Mouse (Mus musculus): Measurements from ENCODE around the gene Psmb1.
"Not testable (repeated sequence)": the region's sequence is repeated elsewhere in the genome, so short reads cannot be mapped to it uniquely, and the experiment has no call there.

The Psmb1 gene

GRCm38 (mm10) chr17:15499656-15500394 is at the start of gene Psmb1, which contains the start of gene Tbp:
TSS of gene Psmb1 (minus strand) at chr17:15499751.
TSS of gene Tbp (plus strand) at chr17:15499888.
- peak; percentile 94 to 96 for DNase-seq (ENCODE audit: low spot score in 2 of 2)

GRCm38 (mm10) chr17:15546440-15546839 is 46.9 kb upstream of the Psmb1 start:
- DNase-seq (ENCODE audit: low spot score in 2 of 2), result no peak

GRCm38 (mm10) chr17:15543868-15544267 is 44.3 kb upstream of the Psmb1 start:
- not testable (repeated sequence) for DNase-seq (ENCODE audit: low spot score in 2 of 2)

- DNase-seq (ENCODE audit: low spot score in 2 of 2), result no peak
Observed at GRCm38 (mm10) chr17:15540309-15540708, 40.8 kb upstream of the Psmb1 start.

GRCm38 (mm10) chr17:15536457-15536904 is 36.9 kb upstream of the Psmb1 start:
- DNase-seq (ENCODE audit: low spot score in 2 of 2), result peak in 1 of 2 experiments; percentile 5

- DNase-seq (ENCODE audit: low spot score in 2 of 2), result no peak
Observed at GRCm38 (mm10) chr17:15535943-15536342, 36.4 kb upstream of the Psmb1 start.

- no peak for DNase-seq (ENCODE audit: low spot score in 2 of 2)
Observed at GRCm38 (mm10) chr17:15535162-15535800, 35.7 kb upstream of the Psmb1 start.

GRCm38 (mm10) chr17:15530141-15530540 is 30.6 kb upstream of the Psmb1 start:
- peak in 1 of 2 experiments; percentile 34 for DNase-seq (ENCODE audit: low spot score in 2 of 2)

- DNase-seq (ENCODE audit: low spot score in 2 of 2), result no peak
Observed at GRCm38 (mm10) chr17:15528887-15529286, 29.3 kb upstream of the Psmb1 start.

- DNase-seq (ENCODE audit: low spot score in 2 of 2), result no peak
Observed at GRCm38 (mm10) chr17:15527811-15528136, 28.2 kb upstream of the Psmb1 start.

GRCm38 (mm10) chr17:15526986-15527810 is 27.6 kb upstream of the Psmb1 start, which contains the start of gene Pdcd2:
TSS of gene Pdcd2 (minus strand) at chr17:15527301.
- peak; percentile 80 to 92 for DNase-seq (ENCODE audit: low spot score in 2 of 2)

GRCm38 (mm10) chr17:15526304-15526703 is 26.8 kb upstream of the Psmb1 start:
- peak in 1 of 2 experiments; percentile 7 for DNase-seq (ENCODE audit: low spot score in 2 of 2)

GRCm38 (mm10) chr17:15518766-15519165 is 19.2 kb upstream of the Psmb1 start:
- DNase-seq (ENCODE audit: low spot score in 2 of 2), result no peak

- no peak for DNase-seq (ENCODE audit: low spot score in 2 of 2)
Observed at GRCm38 (mm10) chr17:15518186-15518585, 18.6 kb upstream of the Psmb1 start.

- DNase-seq (ENCODE audit: low spot score in 2 of 2), result no peak
Observed at GRCm38 (mm10) chr17:15517776-15518175, 18.2 kb upstream of the Psmb1 start.

- no peak for DNase-seq (ENCODE audit: low spot score in 2 of 2)
Observed at GRCm38 (mm10) chr17:15510694-15511093, 11.1 kb upstream of the Psmb1 start.

GRCm38 (mm10) chr17:15498753-15499113 is 818 bp downstream of the Psmb1 start:
- no peak for DNase-seq (ENCODE audit: low spot score in 2 of 2)

GRCm38 (mm10) chr17:15497882-15498752 is 1.4 kb downstream of the Psmb1 start:
- peak; percentile 91 to 93 for DNase-seq (ENCODE audit: low spot score in 2 of 2)

- no peak for DNase-seq (ENCODE audit: low spot score in 2 of 2)
Observed at GRCm38 (mm10) chr17:15490542-15490941, 9.0 kb downstream of the Psmb1 start.

GRCm38 (mm10) chr17:15472671-15473070 is 26.9 kb downstream of the Psmb1 start:
- DNase-seq (ENCODE audit: low spot score in 2 of 2), result no peak

- peak; percentile 55 to 75 for DNase-seq (ENCODE audit: low spot score in 2 of 2)
Observed at GRCm38 (mm10) chr17:15467669-15468068, 31.9 kb downstream of the Psmb1 start.

Data from cerebellum, postnatal 4 days (tissue).